Mouse (Mus musculus): ENCODE results near the gene Ripk1.

DNA sequence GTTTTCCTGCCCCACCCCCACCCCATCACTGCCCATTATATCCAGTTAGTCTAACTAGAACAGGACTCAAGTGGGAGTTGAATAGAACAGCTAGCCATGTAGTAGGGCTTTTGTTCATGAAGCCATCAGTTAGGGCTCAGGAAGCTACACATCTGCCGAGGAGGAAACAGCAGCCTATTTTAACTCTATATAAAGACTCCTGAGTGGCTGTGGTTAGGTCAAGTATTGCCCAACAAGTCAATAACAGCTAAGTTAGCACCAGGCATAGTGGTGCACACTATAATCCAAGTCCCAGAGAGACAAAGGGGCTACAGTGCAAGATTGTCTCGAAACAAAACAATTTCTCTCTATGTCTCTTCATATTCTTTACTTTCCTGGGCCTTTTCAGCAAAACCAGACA, 29.9 kb downstream of the Ripk1 start:
- no peak for TF ChIP-seq ZNF384 (IDR thresholded peaks at IDR 0.05; ENCODE audit: low read depth, low read length)
- no peak for TF ChIP-seq NELFE (IDR thresholded peaks at IDR 0.05; ENCODE audit: low read depth, low read length)
- TF ChIP-seq USF2 (IDR thresholded peaks at IDR 0.05; ENCODE audit: borderline replicate concordance in 1 of 2, insufficient read depth in 1 of 2, low read depth in 1 of 2, low read length in 2 of 2): no peak
- no peak for TF ChIP-seq ZC3H11A (IDR thresholded peaks at IDR 0.05; ENCODE audit: low read depth, low read length)
- TF ChIP-seq GATA1 (IDR thresholded peaks at IDR 0.05; ENCODE audit: low read depth, low read length): no peak
- TF ChIP-seq POLR2A (IDR thresholded peaks at IDR 0.05; ENCODE audit: control insufficient read depth in 1 of 2, insufficient read depth in 1 of 2, low read depth in 1 of 2, low read length in 2 of 2, poor library complexity in 1 of 2): no peak
- no peak for TF ChIP-seq CTCF (IDR thresholded peaks at IDR 0.05 in 2 of 3, conservative IDR thresholded peaks at IDR 0.05 in 1 of 3; ENCODE audit: control insufficient read depth in 1 of 3, insufficient read depth in 1 of 3, low read depth in 2 of 3, low read length in 3 of 3, poor library complexity in 1 of 3, severe bottlenecking in 1 of 3)
- no peak for TF ChIP-seq JUND (IDR thresholded peaks at IDR 0.05; ENCODE audit: low read depth, low read length)
- no peak for TF ChIP-seq BHLHE40 (IDR thresholded peaks at IDR 0.05; ENCODE audit: borderline replicate concordance, low read depth, low read length)
- TF ChIP-seq MXI1 (IDR thresholded peaks at IDR 0.05; ENCODE audit: low read depth, low read length): no peak
- TF ChIP-seq MAX (IDR thresholded peaks at IDR 0.05; ENCODE audit: low read length): no peak
- no peak for TF ChIP-seq SIN3A (IDR thresholded peaks at IDR 0.05; ENCODE audit: low read length)
- TF ChIP-seq EP300 (IDR thresholded peaks at IDR 0.05; ENCODE audit: low read depth in 1 of 2, low read length in 2 of 2): no peak

Measured in MEL (cell line).